ENCODE assay signal across 32 mouse cellular contexts in the genomic region with DNA sequence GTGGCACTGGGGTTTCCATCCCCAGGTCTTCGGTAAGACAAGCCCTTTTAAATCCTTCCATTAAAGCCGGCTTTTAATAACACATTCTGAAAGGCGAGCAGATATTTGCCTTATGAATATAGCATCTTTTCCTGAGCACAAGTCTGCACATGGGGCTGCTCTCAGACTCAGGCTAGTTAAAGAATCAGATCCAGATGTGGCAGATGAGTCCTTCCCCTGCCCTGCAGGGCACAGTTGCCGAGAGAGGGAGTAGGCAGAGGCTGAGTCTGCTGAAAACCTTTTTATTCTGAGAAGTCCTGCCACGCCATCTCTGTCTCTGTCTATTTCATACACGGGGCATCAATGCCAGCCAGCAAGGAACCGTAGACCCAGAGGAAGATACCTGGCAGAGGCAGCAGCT.
A peak's percentile ranks its signal among the peaks of the same experiment; 100 is the strongest.
DNase-seq lines count a peak whose midpoint lies in the region; ATAC-seq and TF ChIP-seq lines count a peak whose summit lies in the region.
"Had no signal": no experiment of that assay in that cellular context is flagged by ENCODE, and none has a peak within 500 bp of the region (broad histone marks: within the 10 kb centered on the region; RNA-seq: fewer than 3 reads in every experiment).

No protein-coding gene starts in this region.

- peaks cover 27% of the 10 kb centered on the region for H3K4me1 ChIP-seq in hindbrain, embryonic 10.5 days (replicated peaks)
- H3K4me1 ChIP-seq in hindbrain, embryonic 16.5 days (ENCODE audit: control insufficient read depth, insufficient read depth, low read depth, low read length): no peaks in the 10 kb centered on the region
- peaks cover 22% of the 10 kb centered on the region for H3K4me1 ChIP-seq in embryonic facial prominence, embryonic 13.5 days
- peaks cover 38% of the 10 kb centered on the region for H3K4me1 ChIP-seq in limb, embryonic 12.5 days (replicated peaks)

- no peak overlapping the region for H3K9ac ChIP-seq in hindbrain, embryonic 16.5 days (ENCODE audit: low read depth, low read length)
- no peak overlapping the region for H3K9ac ChIP-seq in embryonic facial prominence, embryonic 13.5 days
- 0 out of 2 replicates have a peak overlapping the region, but pooled peaks have one; percentile 18 for H3K9ac ChIP-seq in limb, embryonic 12.5 days (replicated peaks)
- H3K9ac ChIP-seq: forebrain, embryonic 12.5 days; forebrain, postnatal 0 days; hindbrain, embryonic 14.5 days; limb, embryonic 15.5 days; liver, embryonic 14.5 days had no signal

- no peak overlapping the region for H3K4me3 ChIP-seq in hindbrain, embryonic 10.5 days
- no peak overlapping the region for H3K4me3 ChIP-seq in hindbrain, embryonic 16.5 days (ENCODE audit: low read length)
- H3K4me3 ChIP-seq in embryonic facial prominence, embryonic 13.5 days: no peak overlapping the region
- H3K4me3 ChIP-seq in limb, embryonic 12.5 days (replicated peaks): no peak overlapping the region
- no peak overlapping the region for H3K4me3 ChIP-seq in layer of hippocampus, adult 2 months
- H3K4me3 ChIP-seq: erythroblast, embryonic 14.5 days; forebrain, embryonic 12.5 days; limb, embryonic 15.5 days had no signal

- 0 out of 2 replicates have a peak, but pooled peaks cover 14% of the 10 kb centered on the region for H3K27me3 ChIP-seq in hindbrain, embryonic 10.5 days (ENCODE audit: insufficient read depth, poor library complexity, severe bottlenecking)
- no peaks in the 10 kb centered on the region for H3K27me3 ChIP-seq in hindbrain, embryonic 16.5 days (replicated peaks; ENCODE audit: control insufficient read depth, insufficient read depth, low read length)
- H3K27me3 ChIP-seq in embryonic facial prominence, embryonic 13.5 days: no peaks in the 10 kb centered on the region
- H3K27me3 ChIP-seq in limb, embryonic 12.5 days: 0 out of 2 replicates have a peak, but pooled peaks cover 3% of the 10 kb centered on the region
- H3K27me3 ChIP-seq: limb, embryonic 15.5 days had no signal

- no peak for DNase-seq in hindbrain, embryonic 10.5 days (ENCODE audit: low spot score)
- peak; percentile 60 for DNase-seq in embryo, embryonic 11 days
- no peak for DNase-seq in right cerebral cortex, adult 2 months (ENCODE audit: low spot score in 2 of 2)
- no peak for DNase-seq in layer of hippocampus, adult 2 months (ENCODE audit: low spot score in 2 of 2)
- DNase-seq in urinary bladder, adult 18-20 months (ENCODE audit: low spot score in 2 of 2): no peak
- DNase-seq: adrenal gland, postnatal 10 days; cerebellum, adult 8-10 months; cerebellum, postnatal 25 days; forebrain, postnatal 0 days; gastrocnemius, postnatal 25 days; heart, adult 18-20 months; heart, postnatal 4 days; kidney, adult 18-20 months; kidney, postnatal 36 days; layer of hippocampus, postnatal 36 days; lung, adult 2 months; lung, postnatal 10 days; right cerebral cortex, postnatal 4 days; thymus, adult 18-20 months; thymus, postnatal 36 days had no signal

- 75% methylated on average over 7 of the region's 7 CpGs for WGBS in hindbrain, embryonic 10.5 days
- WGBS in hindbrain, embryonic 16.5 days: 78% methylated on average over 7 of the region's 7 CpGs
- 23% methylated on average over 7 of the region's 7 CpGs for WGBS in embryonic facial prominence, embryonic 13.5 days
- WGBS in limb, embryonic 12.5 days: 34% methylated on average over 7 of the region's 7 CpGs

- no peak for TF ChIP-seq CTCF in layer of hippocampus, adult 2 months (conservative IDR thresholded peaks at IDR 0.05)

- no peaks in the 10 kb centered on the region for H3K36me3 ChIP-seq in hindbrain, embryonic 10.5 days
- no peaks in the 10 kb centered on the region for H3K36me3 ChIP-seq in hindbrain, embryonic 16.5 days (ENCODE audit: control insufficient read depth, insufficient read depth, low read length)
- no peaks in the 10 kb centered on the region for H3K36me3 ChIP-seq in embryonic facial prominence, embryonic 13.5 days
- no peaks in the 10 kb centered on the region for H3K36me3 ChIP-seq in limb, embryonic 12.5 days
- H3K36me3 ChIP-seq: forebrain, embryonic 12.5 days; limb, embryonic 15.5 days had no signal

- no peaks in the 10 kb centered on the region for H3K9me3 ChIP-seq in hindbrain, embryonic 10.5 days
- H3K9me3 ChIP-seq in hindbrain, embryonic 16.5 days (ENCODE audit: control insufficient read depth, low read length): no peaks in the 10 kb centered on the region
- no peaks in the 10 kb centered on the region for H3K9me3 ChIP-seq in embryonic facial prominence, embryonic 13.5 days
- no peaks in the 10 kb centered on the region for H3K9me3 ChIP-seq in limb, embryonic 12.5 days
- H3K9me3 ChIP-seq: forebrain, embryonic 12.5 days; limb, embryonic 15.5 days had no signal

- ATAC-seq in hindbrain, embryonic 16.5 days: no peak
- ATAC-seq in embryonic facial prominence, embryonic 13.5 days (ENCODE audit: insufficient number of reproducible peaks, insufficient read depth, low FRiP score, low TSS enrichment, low read depth): no peak
- ATAC-seq in limb, embryonic 12.5 days (ENCODE audit: insufficient number of reproducible peaks, insufficient read depth, low FRiP score, low TSS enrichment, low read depth): no peak
- ATAC-seq: forebrain, postnatal 0 days; inflammation-experienced regulatory T-cells, adult 6 months; Patski had no signal

- peak overlapping the region; percentile 35; the same call in 1 of the 2 replicates for H3K27ac ChIP-seq in hindbrain, embryonic 10.5 days
- no peak overlapping the region for H3K27ac ChIP-seq in hindbrain, embryonic 16.5 days (ENCODE audit: low read depth, low read length)
- peak overlapping the region; percentile 11 for H3K27ac ChIP-seq in embryonic facial prominence, embryonic 13.5 days
- peak overlapping the region; percentile 5 for H3K27ac ChIP-seq in limb, embryonic 12.5 days
- no peak overlapping the region for H3K27ac ChIP-seq in layer of hippocampus, adult 2 months
- H3K27ac ChIP-seq: forebrain, embryonic 12.5 days; hindbrain, embryonic 14.5 days; limb, embryonic 15.5 days; liver, embryonic 14.5 days; stomach, postnatal 0 days had no signal

- no peak overlapping the region for H3K4me2 ChIP-seq in hindbrain, embryonic 16.5 days (ENCODE audit: low read length)
- peak overlapping the region; percentile 3 for H3K4me2 ChIP-seq in embryonic facial prominence, embryonic 13.5 days
- no peak overlapping the region for H3K4me2 ChIP-seq in limb, embryonic 12.5 days
- H3K4me2 ChIP-seq: forebrain, embryonic 12.5 days; heart, embryonic 11.5 days; hindbrain, embryonic 14.5 days; limb, embryonic 15.5 days had no signal

Comparison
In these comparisons a context has a peak if more than half of its experiments do, and no peak if none do; other contexts are left out.
1. H3K27ac ChIP-seq: peak in hindbrain, embryonic 10.5 days (single experiment), embryonic facial prominence, embryonic 13.5 days (single experiment) and limb, embryonic 12.5 days (single experiment); none in hindbrain, embryonic 16.5 days (single experiment) and layer of hippocampus, adult 2 months (single experiment).